Mouse (Mus musculus) retina, embryonic 14.5 days (tissue): ENCODE results near the gene Adamtsl2.

ENCODE experiments used
- DNase-seq: peaks from one replicate; pipeline ENCODE4 v3.0.0-alpha.2; 2015; ENCODE audit warnings: low spot score

The Adamtsl2 gene

GRCm38 (mm10) chr2:27119766-27120165, 40.6 kb downstream of the Adamtsl2 start:
- DNase-seq: no peak

- DNase-seq: no peak
Measured at GRCm38 (mm10) chr2:27120241-27120641, 41.1 kb downstream of the Adamtsl2 start.

DNA sequence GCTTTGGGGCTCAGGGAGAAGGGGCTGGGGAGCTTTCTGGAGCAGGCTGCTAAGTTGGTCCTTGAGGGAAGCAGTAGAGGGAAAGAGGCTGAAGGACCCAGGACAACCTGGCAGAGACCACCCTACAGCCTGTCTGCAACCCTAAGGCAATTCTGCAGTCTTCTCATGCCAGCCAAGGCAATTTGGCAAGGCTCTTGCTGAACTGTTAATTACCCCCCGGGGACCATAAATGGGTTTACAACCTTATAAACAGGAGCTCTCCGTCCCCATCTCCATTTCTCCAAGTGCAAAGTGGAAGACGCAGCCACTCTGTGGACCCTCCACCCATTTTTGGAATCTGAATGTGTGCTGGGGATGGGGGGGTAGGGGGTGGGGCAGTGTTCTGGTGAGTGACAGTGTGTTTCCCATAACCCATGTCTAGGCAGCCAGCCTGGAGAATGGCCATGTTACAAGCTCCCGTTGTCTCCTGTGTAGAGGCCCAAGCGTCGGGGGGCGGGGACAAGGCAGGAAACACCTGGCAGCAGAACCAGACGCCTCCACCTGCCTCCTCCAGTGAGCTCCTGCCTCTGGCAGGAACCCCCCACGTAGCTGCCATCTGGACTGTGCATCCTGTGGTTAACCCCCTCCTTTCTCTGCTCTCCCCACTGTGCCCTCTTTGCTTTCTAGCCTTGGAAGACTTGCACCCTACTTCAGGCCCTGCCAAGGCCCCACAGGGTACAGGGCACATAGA, 42.6 kb downstream of the Adamtsl2 start:
- no peak for DNase-seq

DNA sequence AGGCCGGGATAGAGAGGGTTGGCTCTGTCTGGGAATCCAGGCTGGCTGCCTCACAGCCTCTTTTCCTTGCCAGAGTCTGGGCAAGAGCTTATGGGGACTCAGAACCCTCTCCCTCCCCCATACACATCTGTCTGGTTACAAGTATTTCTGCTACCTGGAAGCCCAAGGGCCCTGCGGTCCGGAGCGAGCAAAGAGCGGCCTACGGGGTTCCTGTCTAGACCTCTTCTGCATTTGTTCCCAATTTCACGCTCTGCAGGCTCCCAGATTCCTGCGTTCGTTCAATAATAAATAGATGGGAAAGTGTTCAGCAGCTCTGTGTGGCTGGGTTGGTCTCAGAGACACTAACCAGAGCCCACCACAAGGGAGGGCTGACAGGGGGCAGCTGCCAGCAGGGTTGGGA, 43.4 kb downstream of the Adamtsl2 start:
- DNase-seq: no peak

DNA sequence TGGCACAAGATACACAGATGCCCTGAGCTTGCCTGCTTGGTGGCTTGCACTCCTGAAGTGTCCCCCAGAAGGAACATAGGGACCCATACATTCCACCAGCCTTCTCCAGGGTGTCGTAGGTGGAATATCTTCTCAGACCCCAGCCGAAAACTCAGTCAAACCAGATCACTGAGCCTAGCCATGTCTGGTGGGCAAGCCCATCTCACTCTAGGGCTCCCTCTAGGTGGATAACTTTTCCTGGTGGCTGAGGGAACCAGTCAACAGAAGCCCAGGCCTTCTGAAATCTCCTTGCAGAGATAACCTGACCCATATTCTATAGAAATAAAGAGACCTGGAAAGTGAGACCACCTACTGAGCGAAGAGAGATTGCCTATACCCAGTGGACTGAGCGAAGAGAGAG, 43.9 kb downstream of the Adamtsl2 start:
- DNase-seq: no peak

GRCm38 (mm10) chr2:27125979-27126378, 46.8 kb downstream of the Adamtsl2 start:
- DNase-seq: peak; percentile 56

GRCm38 (mm10) chr2:27126496-27126895, 47.3 kb downstream of the Adamtsl2 start:
- no peak for DNase-seq

DNA sequence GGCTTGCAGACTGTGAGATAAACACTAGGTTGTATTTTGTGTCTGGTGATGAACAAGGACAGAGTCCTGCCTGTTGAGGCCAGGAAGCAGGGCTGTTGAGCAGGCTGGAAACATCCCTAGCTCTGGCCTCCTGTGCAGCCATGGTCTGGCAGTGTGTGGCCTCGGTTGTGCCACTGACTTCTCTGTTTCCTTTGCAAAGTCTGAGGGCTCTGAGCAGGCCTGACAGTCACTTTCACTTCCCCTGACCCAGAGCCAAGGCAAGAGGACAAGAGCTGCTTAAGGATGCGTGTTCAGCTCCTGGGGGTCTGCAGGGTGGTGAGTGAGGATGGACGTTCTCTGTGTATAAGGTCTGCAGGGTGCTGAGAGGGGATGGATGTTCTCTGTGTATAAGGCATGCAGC, 49.8 kb downstream of the Adamtsl2 start:
- DNase-seq: no peak

- no peak for DNase-seq
Measured at GRCm38 (mm10) chr2:27135935-27136334, 56.8 kb downstream of the Adamtsl2 start.

DNA sequence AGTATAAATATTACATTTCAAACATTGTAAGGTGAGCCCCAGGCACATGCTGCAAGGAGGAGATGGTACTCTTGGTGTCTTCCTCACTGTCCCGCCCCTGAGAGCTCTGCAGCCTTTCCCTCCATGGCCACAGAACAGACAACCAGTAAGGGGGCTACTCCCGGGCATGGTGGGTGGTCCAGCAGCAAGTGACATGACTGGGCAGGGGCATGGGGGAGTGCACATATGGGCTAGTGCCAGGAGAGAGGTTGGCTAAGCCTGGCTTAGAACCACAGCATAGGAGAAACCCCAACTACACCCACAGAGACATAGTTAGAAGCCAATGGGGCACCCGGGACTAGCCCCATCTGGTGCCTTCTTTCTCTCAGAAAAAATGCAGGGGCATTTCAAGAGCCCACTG, 57.2 kb downstream of the Adamtsl2 start:
- DNase-seq: no peak

DNA sequence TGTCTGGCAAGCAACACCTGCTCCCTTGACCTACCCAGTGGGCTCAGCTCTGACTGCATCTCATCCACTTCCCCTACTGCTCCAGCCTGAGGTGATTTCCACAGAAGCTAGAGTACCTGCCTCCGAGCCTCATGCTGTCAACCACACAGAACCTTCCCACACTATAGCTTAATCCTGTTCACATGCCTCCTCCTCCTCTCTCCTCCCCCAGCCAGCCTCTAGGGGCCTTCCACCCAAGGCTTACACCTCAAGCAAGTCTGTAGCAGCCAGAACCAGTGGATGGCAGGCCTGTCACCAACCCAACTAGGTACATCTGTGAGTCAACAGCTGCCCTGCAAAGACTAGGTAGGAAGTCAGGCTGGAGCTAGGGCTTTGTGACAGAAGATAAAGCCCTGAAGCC, 57.6 kb downstream of the Adamtsl2 start:
- DNase-seq: no peak

GRCm38 (mm10) chr2:27138356-27138755, 59.2 kb downstream of the Adamtsl2 start:
- DNase-seq: no peak

- DNase-seq: peak; percentile 74
Measured at GRCm38 (mm10) chr2:27141950-27142693, 62.9 kb downstream of the Adamtsl2 start, which contains the start of gene Fam163b. Gene Fam163b, minus strand, starts transcription at chr2:27142491.

DNA sequence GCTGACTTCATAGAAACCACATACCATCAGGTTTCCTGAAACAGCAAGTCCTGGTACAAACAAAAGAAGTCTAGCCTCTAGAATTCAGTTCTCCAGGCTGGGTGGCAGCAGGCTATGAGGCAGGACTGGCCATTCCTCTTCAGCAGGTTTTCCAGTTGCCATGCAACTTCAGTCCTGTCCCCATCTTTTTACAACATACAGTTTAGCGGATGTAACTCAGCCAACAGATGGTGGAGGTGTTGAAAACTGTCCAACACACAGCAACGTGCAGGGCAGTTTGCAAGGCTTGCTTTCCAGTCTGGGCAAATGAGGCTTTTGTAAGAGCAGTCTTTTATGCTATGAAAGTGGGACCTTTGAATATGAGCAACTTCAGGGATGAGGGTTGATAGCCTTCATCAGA, 65.8 kb downstream of the Adamtsl2 start:
- no peak for DNase-seq

GRCm38 (mm10) chr2:27146840-27147239, 67.7 kb downstream of the Adamtsl2 start:
- DNase-seq: no peak

- no peak for DNase-seq
Measured at GRCm38 (mm10) chr2:27149457-27149856, 70.3 kb downstream of the Adamtsl2 start.

DNA sequence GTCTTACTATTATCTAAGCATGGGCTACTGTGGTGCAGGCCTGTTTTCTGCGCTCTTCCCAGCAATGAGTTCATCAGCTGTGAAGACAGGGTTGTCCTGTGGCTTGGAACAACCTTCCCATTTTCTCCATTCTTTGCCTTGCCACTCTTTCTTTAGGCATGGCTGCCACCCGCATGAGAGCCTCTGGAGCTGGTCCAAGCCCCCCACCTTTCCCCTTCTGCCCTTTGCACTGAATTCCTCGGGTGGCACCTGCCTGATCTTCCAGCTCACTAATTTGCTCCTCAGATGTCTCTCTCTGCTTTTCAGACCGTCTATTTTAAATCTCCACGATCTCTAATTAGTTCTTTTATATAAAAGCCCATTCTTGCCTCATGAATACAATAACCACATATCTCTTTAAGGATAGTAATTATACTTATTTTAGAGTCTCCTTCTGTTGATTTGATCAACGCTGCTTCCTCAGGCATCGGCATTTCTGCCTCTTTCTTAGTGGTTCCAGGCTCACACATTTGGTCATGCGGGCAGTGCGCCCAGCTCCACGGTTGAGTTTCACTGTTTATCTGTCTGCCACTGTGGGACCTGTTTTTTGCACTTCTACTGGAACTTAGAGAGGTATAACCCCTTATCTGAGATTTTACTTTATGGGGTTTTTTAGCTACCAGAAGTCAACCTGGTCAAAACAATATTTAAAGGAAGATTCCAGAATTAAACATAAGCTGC, 75.4 kb downstream of the Adamtsl2 start:
- no peak for DNase-seq

- no peak for DNase-seq
Measured at GRCm38 (mm10) chr2:27156596-27156995, 77.4 kb downstream of the Adamtsl2 start.
